Mouse (Mus musculus): ENCODE data around the gene Rsph1.

The Rsph1 gene

DNA sequence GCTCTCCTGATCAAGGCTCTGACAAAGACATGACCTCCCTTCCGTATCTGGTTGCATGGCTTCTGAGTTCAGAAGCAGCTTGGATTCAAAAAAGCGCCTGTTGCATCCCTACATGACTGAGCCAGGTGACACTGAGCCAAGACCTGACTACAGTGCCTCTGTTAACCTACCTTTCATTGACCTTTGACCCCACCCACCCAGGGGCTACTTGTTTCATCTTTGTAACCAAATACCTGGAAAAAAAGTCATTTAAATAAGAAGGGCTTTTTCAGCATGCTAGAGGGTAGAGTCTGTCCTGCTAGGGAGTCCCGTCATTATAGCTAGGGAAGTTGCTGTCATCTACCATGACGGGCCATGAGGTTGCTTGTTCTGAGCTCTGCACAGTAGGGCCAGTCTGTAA is 26.2 kb upstream of the Rsph1 start:
- DNase-seq: no peak

DNA sequence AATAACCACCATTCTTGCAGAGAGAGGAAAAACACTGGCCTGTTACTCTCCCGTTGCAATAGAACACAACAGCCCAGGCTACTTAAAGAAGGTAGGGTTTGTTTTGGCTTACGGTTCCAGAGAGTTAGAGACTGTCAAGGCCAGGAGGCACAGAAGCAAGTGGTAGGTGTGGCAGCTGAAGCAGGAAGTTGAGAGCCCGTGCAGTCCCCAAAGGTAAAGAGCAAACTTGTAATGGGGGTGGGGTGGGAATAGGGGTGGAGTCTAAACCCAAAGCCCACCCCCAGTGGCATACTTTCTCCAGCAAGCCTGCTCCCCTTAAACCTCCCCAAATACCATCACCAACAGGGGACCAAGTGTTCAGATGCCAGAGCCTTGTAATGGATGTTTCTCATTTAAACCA is 23.6 kb upstream of the Rsph1 start:
- no peak for DNase-seq

DNA sequence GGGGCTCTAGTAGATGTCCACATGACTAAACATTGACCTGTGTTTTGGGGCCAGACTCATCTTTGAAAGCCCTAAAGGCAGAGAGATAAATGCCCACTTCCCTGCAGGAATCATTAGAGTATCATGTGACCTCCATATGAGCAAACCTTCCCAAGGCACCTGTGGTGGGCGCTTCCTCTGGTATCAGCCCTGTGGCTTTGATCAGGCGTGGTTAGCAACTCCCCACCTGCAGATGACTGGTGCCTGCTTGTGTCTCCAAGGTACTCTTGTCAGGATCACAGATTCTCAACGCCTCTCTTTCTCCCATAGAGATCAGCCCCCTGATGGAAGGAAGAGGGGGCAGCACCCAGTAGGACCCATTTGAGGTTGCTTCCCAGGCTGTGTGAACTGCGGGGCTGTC is 22.8 kb upstream of the Rsph1 start:
- DNase-seq: no peak

DNA sequence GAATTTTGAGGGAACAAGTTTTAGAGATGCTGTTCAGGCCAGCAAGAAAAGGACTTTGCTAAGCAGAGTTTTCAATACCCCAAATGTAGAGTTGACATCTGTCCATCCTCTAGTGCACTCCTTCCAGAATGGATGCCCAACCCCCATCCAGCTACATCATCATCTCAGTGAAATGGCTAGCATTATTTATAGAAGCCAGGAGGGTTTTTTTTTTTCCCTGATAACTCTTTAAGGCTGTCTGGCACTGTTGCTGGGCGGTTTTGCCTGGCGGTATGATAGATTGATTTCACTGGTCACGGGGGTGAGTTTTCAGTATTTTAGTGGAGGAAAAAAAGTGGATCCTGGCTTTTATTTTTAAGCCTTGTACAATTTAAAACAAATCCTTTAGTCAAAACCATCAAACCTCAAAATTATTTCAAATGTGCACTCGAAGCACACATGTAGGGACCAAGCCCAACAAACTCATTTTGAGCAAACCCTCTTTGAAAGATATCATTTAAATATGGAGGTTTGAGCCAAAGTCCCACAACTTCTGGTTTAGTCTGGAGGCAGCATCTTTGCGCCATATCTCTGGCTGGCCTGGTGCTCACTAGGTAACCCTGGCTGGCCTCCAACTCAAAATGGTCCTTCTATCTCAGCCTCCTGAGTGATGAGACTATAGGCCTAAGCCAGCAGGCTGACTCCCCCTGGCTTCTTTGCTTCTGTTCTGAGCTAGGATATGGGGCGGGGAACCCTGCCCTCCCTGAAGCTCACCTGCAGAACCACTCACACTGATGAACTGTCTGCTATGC is 21.4 kb upstream of the Rsph1 start:
- no peak for DNase-seq

DNA sequence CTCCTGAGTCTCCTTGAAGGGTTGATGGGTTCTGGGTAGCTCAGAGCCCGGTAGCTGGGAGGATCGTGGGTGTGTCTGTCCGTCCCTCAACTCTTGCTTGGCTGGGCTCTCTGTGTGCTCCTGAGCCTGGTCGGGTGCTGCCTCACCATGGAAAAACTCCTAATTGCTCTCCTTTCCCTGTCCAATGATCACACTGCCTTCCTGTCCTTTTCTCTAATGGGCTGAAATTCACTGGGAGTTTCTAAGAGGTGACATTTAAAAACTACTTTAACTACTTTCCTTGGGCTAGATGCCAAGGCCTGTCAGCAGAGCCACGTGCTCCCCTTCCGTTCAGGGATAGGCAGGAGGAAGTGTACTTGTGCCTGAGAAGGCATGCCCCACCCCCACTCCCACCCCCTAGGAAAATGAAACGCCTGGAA is 20.3 kb upstream of the Rsph1 start:
- no peak for DNase-seq

DNA sequence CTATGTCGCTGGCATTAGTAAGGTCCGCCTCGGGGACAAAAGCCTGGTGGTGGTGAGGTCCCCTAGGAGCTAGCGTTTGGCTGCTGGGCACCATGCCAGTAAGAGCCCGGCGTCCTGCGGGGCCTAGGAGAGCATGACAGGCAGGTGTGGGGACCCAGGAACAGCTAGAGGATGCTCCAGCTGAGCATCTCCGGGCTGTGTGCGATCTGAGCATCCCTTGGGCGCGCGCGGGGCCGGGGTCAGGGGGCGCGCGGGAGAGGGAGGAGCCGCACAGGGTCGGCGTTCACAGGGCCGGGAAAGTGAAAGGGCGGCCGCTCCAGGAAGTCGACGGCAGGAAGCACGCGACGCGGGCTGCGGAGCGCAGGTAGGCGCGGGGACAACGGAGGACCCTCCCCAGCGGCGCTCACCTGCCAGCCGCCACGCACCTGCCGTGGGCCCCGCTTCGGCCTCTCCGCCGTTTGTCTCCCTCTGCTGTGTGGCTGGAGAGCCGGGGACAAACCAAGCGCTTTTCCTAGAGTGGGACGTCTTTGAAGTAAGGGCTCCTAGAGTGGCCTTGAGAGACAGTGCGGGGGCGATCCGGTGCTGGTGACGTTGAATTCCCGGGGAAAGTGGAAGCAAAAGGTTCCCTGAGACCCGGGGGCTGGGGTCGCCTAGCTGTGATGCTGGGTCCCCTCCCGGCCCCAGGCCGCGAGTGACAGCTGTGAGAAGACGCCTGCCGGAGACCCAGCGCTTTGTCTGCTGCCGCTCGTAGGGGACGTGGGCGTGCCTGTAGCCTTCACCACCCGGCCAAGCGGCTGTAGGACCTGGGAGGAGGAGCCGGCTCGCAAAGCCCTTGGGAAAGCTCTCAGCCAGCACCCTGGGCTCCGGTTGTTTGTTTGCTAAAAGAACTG is 19.0 kb upstream of the Rsph1 start:
- DNase-seq: peak; percentile 79

DNA sequence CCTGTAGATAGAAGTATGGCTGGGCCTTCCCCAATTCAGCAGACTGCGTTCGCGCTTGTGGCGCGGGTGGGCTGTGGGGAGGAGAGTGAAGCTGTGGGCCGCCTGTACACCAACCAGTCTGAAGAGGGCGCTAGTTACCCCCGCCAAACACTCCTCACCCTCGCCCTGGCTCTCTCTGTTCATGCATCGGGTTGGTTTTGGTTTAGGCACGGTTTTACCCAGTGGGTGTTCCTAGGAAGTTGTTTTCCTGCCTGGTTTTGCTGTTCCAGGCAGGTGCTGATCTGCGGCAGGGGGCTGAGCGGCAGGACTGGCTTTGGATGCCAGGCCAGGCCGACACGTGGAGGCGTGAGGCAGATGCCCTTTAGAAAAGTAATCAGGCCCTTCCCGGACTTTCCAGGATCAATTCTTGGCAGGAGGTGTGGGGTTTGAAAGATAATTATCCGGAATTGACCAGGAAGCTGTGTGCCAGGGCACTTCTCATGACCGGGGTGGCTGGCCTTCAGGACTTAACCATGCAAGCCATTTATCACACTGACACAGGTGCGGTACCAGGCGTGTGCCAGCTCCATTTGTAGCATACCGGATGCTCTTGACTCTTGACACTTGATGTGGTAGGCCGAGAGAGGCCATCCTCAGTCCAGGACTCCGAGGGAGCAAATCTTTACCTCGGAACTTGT is 18.2 kb upstream of the Rsph1 start:
- DNase-seq: peak; percentile 57

DNA sequence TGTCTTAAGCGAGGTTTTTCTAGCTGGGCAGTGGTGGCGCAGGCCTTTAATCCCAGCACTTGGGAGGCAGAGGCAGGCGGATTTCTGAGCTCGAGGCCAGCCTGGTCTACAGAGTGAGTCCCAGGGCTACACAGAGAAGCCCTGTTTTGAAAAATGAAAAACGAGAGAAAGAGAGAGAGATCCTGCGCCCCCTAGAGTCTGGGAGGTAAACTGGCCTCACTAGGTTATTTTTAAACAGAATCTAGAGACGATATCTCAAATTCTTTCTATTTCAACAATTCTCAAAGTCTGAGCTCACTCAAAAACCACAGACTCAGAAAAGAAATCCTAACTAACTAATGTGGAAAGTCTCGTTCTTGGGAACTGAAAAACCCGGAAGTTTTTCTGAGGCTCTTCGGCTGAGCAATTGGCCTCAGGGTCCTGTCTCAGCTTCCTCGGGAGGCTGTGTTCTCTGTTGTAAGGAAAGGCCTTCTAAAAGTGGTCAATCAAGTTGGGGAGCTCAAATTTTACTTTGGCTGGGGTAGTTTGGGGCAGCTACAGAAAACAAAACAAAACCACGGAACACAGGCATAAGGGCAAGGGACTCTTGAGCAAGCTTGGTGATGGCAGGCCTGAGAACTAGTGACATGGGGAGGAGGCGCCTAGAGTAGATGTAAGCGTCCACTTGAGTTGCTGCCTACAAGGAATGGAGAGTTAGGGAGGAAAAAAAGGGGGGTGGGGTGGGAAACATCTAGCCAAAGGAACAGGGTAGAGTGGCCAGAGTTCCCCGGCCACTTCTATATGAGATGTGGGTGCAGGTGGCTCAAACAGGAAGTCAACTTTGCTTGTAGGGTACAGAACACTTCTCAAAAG is 17.4 kb upstream of the Rsph1 start:
- DNase-seq: no peak

DNA sequence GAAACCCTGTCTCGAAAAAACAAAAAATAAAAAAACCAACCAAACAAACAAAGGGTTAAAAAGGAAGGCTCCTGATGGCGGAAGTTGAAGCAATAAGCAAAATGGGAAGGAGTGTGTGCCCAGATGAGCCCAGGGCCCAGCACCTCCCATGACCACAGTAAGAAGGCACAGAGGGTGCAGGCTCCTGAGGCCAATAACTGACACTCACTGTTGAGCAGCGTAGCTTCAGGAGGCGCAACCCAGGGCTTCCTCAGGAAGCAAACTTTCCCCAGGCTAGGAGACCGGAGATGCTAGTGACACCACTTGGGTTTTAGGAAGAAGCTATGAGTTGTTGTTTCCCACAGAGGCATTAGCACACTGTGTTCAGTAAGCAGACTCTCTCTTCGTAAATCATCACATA is 13.7 kb upstream of the Rsph1 start:
- DNase-seq: no peak

DNA sequence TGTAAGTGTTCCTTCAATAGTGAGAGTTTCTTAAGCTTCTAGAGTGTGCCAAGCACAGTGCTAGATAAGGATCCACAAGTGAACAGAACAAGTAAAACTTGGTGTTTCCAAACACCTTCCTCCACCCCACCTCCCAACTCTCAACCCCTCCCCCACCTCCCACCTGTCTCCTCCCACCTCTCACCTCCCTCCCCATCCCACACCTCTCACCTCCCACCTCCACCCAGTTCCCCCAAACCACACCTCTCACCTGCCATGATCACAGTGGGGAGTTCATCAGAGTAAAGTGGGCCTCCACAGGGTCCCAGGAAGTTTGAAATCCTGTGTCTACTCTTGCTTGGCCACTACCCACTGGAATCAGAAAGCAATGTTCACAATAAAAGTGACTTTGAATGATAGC is 13.1 kb upstream of the Rsph1 start:
- DNase-seq: no peak

DNA sequence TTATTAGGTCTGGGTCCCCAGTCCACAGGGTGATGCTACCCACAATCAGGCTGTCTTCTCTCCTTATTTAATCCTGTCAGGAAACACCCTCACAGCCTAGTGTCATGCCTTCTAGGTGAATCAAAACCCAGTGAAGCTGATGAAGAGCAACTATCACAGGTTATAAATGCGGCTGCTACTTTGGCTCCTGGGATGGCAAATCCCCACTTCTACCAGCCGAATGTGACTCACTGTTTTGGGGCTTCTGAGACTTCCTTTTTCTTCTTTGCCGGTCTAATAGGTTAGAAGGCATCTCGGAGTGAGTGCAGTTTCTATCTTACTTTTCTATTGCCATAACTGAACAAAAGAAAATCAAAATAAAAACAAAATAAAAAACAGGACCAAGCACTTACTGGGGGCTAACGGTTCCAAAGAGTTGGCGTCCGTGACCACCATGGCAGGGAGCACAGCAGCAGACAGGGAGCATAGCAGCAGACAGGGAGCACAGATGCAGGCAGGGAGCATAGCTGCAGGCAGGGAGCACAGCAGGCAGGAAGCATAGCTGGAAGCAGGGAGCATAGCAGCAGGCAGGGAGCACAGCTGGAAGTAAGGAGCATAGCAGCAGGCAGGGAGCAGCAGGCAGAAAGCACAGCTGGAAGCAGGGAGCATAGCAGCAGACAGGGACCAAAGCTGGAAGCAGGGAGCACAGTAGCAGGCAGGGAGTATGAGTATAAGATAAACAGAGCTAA is 12.0 kb upstream of the Rsph1 start:
- DNase-seq: no peak

DNA sequence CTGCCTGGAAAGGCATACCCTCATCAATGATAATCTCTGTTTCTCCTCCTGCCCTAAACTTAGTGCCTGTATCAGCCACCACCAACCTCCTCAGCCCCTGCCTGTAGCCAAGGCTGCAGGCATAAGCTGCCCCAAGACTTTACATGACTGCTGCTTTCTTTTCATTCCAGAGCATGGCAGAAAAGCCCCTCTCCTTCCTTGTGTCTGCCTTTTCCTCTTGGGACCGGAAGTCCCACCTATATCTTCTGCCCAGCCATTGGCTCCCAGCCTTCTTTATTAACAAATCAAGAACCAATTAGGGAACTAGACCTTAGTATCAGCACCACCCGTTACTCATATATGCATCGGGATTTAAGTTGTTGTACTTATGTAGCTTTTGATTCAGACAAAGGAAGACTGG is 10.0 kb upstream of the Rsph1 start:
- no peak for DNase-seq

DNA sequence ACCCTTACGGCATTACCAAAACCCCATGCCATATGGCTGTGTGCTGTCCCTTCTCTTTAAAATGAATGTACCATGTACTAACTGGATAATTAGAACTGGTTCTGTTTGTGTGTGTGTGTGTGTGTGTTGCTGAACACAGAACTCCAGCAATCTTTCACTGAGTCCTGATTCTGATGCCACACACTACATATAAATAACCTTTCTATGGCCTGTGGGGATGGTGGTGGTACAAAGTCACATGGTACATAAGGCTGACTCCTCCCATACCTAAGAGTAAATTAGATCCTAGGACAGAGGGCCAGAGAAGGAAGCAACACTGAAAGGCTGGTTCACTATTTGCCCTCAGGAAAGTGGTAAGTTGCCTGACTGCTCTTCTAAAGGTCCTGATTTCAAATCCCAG is 9.3 kb upstream of the Rsph1 start, which contains the start of gene Slc37a1:
Slc37a1 (plus strand) TSS at position 301 of the 400 bp plus-strand sequence.
- no peak for DNase-seq

DNA sequence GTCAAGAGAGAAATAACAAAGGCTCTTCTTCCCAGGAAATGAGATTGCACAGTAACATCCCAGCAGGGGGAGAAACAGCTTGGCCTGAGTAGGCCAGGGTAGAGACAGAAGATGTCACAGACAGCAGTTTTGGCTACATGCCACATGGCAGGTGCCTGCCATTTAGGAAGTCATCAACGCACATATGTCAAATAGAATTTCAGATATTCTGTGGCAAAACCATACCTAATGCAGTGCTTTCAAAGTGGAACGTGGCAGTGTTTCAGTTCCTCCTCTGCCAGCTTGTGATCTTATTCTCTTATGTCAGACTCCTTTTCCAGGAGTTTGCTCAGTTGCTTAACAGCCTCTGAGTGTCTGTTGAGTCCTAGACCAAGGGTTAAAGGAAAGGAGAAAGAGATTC is 8.7 kb upstream of the Rsph1 start:
- DNase-seq: no peak

DNA sequence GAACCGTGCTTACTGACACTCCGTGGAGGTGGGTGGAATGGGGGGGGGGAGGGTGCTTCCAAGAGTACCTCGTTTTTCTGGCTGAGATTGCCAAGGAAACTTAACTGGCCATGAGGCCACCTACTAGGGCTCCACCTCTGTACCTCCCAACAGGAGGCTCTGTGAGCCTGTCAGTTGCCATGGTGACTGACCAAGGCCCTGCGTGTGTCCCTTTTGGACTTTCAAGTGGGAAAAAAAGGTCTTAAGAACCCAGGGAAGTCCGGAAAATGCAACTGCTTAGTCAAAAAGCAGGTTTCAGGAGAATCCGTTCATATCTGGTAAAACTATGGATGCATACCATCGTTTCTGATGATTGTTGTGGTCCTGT is 5.5 kb upstream of the Rsph1 start:
- DNase-seq: no peak

DNA sequence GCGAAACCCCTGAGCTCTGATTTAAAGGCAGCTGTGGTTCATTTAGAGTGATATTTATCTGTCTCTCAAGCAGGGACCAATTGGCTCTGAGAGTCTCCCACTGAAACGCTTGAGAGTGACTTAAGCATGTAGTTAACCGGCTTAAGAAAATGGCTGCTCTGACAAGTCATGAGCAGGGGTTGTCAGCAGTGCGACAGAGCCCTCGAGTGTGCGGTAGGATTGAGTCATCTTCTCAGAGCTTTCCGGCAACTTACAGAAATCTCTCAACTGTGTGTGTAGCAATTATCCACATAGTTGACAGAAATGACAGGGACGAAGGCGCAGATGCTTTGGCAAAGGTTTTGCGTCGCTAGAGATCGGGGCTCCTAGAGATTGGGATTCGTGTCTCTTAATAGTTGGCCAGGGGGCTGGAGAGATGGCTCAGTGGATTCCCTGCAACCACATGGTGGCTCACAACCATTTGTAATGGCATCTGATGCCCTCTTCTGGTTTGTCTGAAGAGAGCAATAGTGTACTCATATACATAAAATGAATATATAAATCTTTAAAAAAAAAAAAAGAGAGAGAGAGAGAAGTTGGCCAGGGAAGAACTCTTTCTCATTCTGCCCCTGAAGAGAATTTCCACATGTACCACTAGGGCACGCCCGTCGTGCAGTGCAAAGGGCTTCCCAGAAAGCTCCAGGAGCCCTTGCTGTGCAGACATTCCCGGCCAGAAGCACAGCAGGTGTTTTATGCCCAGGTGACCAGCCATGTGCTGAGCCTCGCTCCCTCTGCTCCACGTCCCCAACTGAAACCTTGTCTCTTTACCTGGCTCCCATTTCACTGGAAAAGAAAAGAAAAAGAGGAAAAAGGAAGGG is 4.9 kb upstream of the Rsph1 start:
- no peak for DNase-seq

DNA sequence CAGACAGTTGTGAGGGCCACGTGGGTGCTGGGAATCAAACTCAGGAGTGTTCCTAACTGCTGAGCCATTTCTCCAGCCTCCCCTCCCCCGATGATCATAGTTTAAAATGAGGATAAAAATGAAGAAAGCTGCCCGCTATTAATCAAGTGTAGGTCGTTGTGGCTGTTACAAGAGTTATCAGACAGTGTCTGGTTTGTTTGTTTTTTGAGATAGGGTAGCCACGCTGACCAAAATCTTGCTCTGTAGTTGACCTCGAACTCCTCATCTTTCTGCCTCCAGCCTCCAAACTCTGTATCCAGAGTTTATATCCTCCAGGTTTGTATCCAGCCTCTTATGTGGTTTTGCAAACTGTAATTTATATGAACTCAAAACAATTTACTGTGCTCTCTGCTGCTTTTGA is 3.1 kb upstream of the Rsph1 start:
- DNase-seq: no peak

DNA sequence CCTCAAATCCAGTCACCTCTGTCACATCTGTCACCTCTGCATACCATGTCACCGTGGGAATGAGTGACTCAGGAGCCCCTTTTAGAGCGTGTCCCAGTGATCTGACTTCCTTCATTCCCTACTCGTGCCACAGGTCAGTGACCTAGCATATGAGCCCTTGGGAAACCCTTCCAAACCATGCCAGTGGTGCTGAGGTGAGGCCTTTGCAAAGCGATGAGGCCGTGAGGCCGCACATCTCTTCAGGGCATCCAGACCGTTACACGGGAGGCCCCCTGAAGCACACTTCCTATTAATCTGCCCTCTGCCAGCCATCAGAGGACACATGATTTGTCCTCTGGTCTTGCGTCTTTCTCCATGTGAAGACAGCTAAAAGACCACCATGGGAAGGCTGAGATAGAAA is 2.4 kb upstream of the Rsph1 start:
- DNase-seq: no peak

DNA sequence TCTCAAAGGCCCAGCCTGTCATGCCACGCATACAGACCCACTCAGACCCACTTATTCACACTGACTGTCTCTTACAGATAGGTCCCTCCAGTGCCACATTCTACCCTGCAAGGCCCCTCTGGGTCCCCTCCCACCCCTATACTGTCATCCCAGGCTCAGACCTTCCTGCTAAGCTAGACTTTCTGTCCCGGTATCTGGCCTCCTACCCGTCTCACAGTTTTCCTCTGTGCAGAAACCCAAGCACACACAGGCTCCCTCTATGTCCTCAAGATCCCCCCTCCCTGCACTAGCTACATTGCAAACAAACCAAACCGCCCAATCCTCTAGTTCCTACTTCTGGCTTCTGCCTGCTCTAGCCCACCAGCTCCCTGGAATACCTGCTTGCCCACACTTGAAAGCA is 748 bp upstream of the Rsph1 start:
- DNase-seq: no peak

DNA sequence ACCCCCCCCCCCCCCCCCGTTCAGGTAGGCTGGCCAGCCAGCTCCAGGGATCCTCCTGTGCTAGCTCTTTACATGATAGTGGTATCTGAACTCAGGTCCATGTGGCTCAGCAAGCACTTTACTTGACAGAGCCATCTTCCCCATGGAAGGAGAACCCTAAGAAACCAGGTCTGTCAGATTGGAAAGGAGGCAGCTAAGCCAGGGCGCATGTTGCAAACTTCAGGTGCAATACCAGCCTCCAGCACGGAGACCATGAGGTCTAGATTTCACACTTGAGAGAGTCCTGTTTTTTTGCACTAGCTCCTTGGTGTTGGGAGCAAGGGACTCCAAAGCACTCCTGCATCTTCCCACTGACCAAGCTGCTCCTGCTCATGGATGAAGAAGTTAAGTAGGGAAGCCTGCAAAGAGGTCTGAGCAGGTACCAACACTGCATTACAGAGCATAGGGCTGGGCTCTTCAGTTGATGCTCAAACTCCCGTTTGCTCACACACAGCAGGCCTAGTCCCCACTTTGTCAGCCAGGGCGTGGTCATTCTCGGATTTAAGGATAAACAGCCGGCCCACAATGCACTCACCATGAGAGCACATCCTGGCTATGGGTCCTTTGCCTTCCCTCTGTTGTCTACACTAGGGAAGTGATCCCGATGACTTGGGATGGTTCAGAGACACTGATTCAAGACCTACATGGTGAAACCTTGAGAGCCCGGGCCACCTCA is 819 bp downstream of the Rsph1 start:
- DNase-seq: no peak

All from right cerebral cortex, postnatal 4 days (tissue).